Mouse (Mus musculus): ENCODE measurements around the gene Foxi2. TPM values are rescaled to one million over a fixed set of nuclear protein-coding genes. Genes with fewer than 3 reads are reported as not detected.

The Foxi2 gene
- 0.71 and 1.1 TPM in 2 replicates for polyA plus RNA-seq (2014; fragmentation: Nextera tagmentation; extraction: Ambion mirVana)

DNA sequence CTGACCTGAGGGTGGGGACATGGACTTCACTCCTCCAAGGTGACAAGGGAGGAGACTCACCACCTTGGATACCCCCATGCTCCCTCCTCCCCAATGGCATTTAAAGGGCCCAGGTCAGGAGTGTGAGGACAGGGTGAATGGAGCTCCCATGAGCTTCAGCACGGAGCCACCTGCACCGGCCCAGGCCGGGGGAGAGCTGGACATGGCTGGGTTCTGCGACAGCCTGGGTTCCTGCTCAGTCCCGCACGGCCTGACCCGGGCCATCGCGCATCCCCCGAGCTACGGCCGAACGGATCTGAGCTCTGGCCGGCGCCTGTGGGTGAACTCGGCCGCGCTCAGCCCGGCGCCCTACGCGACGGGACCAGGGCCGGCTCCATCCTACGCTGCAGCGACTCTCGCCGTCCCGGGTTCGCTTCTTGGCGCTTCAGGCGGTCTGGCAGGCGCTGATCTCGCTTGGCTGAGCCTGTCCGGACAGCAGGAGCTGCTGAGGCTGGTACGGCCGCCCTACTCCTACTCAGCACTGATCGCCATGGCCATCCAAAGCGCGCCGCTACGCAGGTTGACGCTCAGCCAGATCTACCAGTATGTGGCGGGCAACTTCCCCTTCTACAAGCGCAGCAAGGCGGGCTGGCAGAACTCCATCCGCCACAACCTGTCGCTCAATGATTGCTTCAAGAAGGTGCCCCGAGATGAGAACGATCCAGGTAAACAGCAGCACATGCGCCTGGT is at the start of gene Foxi2:
Gene Foxi2, plus strand, starts transcription at position 72 of the 729 bp plus-strand sequence.
- Histone ChIP-seq H3K4me1 (ENCODE audit: control insufficient read depth, insufficient read depth, low read length) (no peaks in the 10 kb centered on the region), H3K4me2 (ENCODE audit: low read depth, severe bottlenecking) (peak within 1 kb of the TSS; percentile 53), H3K9ac (ENCODE audit: low read length) (peak within 1 kb of the TSS; percentile 34; the same call in 1 of the 2 replicates), H3K36me3 (ENCODE audit: control insufficient read depth, insufficient read depth, low read length) (no peaks in the 10 kb centered on the region), H3K27ac (replicated peaks; ENCODE audit: low read depth, low read length) (no peak within 1 kb of the TSS), H3K27me3 (ENCODE audit: control insufficient read depth, insufficient read depth, low read length) (peaks cover 40% of the 10 kb centered on the region), H3K9me3 (ENCODE audit: control insufficient read depth, low read length) (no peaks in the 10 kb centered on the region), H3K4me3 (ENCODE audit: low read depth, low read length) (peak within 1 kb of the TSS; percentile 24; the same call in 1 of the 2 replicates)
- ATAC-seq (ENCODE audit: insufficient number of reproducible peaks, low FRiP score, low TSS enrichment, low read depth) = no peak
- 2% methylated on average over 51 of the region's 51 CpGs for WGBS
- DNase-seq (ENCODE audit: low spot score) = peak; percentile 49

DNA sequence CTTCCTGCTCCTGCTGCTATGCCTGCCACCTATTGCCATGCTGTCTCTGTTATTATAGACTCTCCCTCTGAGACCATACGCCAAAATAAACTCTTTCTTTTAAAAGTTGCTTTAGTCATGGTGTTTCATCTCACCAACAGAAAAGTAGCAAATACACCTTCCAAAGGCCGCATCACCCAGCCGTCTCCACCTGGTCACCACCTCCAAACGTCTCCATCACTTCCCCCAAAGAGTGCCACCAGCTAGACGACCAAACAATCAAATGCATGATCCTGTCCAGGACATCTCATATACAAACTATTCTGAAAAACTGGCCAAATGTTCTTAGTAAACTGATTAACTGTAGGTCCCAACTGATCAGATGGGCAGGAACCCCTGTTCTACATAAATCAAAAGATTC is 45.5 kb upstream of the Foxi2 start:
- Histone ChIP-seq H3K4me1 (ENCODE audit: control insufficient read depth, insufficient read depth, low read length) (no peaks in the 10 kb centered on the region), H3K4me2 (ENCODE audit: low read depth, severe bottlenecking) (no peak overlapping the region), H3K36me3 (ENCODE audit: control insufficient read depth, insufficient read depth, low read length) (no peaks in the 10 kb centered on the region), H3K9ac (ENCODE audit: low read length) (no peak overlapping the region), H3K27ac (replicated peaks; ENCODE audit: low read depth, low read length) (no peak overlapping the region), H3K27me3 (ENCODE audit: control insufficient read depth, insufficient read depth, low read length) (no peaks in the 10 kb centered on the region), H3K4me3 (ENCODE audit: low read depth, low read length) (no peak overlapping the region), H3K9me3 (ENCODE audit: control insufficient read depth, low read length) (no peaks in the 10 kb centered on the region)
- WGBS = 93% methylated on average over 5 of the region's 5 CpGs
- ATAC-seq (ENCODE audit: insufficient number of reproducible peaks, low FRiP score, low TSS enrichment, low read depth) (no peak), DNase-seq (ENCODE audit: low spot score) (no peak)

DNA sequence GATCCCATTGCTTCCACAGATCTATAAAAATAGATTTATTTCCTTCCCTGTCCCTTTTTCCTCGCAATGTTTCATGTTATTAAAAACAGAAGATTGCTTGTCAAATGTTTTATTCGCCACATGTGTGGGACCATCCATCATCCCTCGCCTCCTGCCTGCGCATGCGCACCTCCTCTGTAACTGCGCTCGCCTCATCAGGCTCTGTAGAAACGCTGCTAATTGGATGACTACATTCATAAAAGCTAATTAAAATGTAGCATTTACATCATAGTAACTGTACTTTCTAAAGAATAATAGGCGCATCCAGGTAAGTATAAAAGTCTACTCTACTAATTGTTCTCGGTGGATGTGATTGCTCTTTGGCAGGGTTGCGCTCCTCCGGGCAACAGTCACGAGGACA is 34.1 kb upstream of the Foxi2 start:
- Histone ChIP-seq H3K9ac (ENCODE audit: low read length) (no peak overlapping the region), H3K9me3 (ENCODE audit: control insufficient read depth, low read length) (no peaks in the 10 kb centered on the region)
- WGBS = 83% methylated on average over 13 of the region's 13 CpGs

DNA sequence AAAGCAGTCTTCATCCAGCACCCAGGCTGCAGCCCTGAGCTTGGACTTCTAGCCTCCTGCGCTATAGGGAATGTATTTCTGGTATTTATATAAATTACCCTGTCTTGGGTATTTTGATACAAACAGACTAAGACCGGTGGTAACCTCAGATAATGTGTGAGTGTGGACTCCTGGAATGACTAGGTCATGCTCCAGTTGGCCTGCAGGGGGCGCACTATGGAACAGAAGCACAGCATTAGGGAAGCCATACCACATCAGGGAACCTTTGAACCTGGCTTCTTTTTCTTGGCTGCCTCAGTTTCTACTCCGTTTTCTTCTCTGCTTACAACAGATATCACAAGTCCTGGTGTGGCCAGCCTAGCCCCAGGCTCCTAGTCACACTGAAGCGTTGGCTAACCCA is 33.2 kb upstream of the Foxi2 start:
- Histone ChIP-seq H3K9ac (ENCODE audit: low read length) (no peak overlapping the region), H3K36me3 (ENCODE audit: control insufficient read depth, insufficient read depth, low read length) (no peaks in the 10 kb centered on the region), H3K4me1 (ENCODE audit: control insufficient read depth, insufficient read depth, low read length) (no peaks in the 10 kb centered on the region), H3K27ac (replicated peaks; ENCODE audit: low read depth, low read length) (no peak overlapping the region), H3K4me2 (ENCODE audit: low read depth, severe bottlenecking) (no peak overlapping the region), H3K4me3 (ENCODE audit: low read depth, low read length) (no peak overlapping the region), H3K27me3 (ENCODE audit: control insufficient read depth, insufficient read depth, low read length) (no peaks in the 10 kb centered on the region), H3K9me3 (ENCODE audit: control insufficient read depth, low read length) (no peaks in the 10 kb centered on the region)
- ATAC-seq (ENCODE audit: insufficient number of reproducible peaks, low FRiP score, low TSS enrichment, low read depth) (no peak), DNase-seq (ENCODE audit: low spot score) (peak; percentile 27)
- WGBS = 67% methylated on average over 5 of the region's 5 CpGs

More for the DNA sequence above, 34.1 kb upstream of the Foxi2 start:
- ATAC-seq (ENCODE audit: insufficient number of reproducible peaks, low FRiP score, low TSS enrichment, low read depth) (no peak), DNase-seq (ENCODE audit: low spot score) (no peak)
- no peaks in the 10 kb centered on the region for H3K27me3 ChIP-seq (ENCODE audit: control insufficient read depth, insufficient read depth, low read length)
- no peaks in the 10 kb centered on the region for H3K36me3 ChIP-seq (ENCODE audit: control insufficient read depth, insufficient read depth, low read length)
- no peak overlapping the region for H3K4me2 ChIP-seq (ENCODE audit: low read depth, severe bottlenecking)
- no peaks in the 10 kb centered on the region for H3K4me1 ChIP-seq (ENCODE audit: control insufficient read depth, insufficient read depth, low read length)
- no peak overlapping the region for H3K27ac ChIP-seq (replicated peaks; ENCODE audit: low read depth, low read length)
- H3K4me3 ChIP-seq (ENCODE audit: low read depth, low read length) = no peak overlapping the region

DNA sequence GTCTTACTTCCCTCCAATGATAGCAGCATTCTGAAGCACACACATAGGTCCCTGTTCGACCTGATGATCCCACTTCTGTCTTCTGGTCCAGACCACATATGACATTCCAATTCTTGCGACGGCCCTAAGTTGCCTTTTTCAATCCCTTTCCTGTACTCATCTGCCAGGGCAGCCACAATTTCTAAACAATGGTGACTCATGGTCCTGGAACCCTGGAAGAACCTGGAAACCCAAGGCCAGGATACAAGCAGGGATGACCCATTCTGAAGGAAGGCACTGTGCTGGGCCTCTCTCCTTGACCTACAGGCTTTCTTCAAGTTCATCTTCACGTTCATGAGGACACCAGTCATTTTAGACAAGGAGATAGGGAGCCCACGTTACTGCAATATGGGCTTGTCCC is 31.8 kb upstream of the Foxi2 start:
- Histone ChIP-seq H3K27me3 (ENCODE audit: control insufficient read depth, insufficient read depth, low read length) (no peaks in the 10 kb centered on the region), H3K4me3 (ENCODE audit: low read depth, low read length) (no peak overlapping the region), H3K4me1 (ENCODE audit: control insufficient read depth, insufficient read depth, low read length) (no peaks in the 10 kb centered on the region), H3K36me3 (ENCODE audit: control insufficient read depth, insufficient read depth, low read length) (no peaks in the 10 kb centered on the region), H3K27ac (replicated peaks; ENCODE audit: low read depth, low read length) (no peak overlapping the region), H3K9ac (ENCODE audit: low read length) (no peak overlapping the region), H3K4me2 (ENCODE audit: low read depth, severe bottlenecking) (no peak overlapping the region), H3K9me3 (ENCODE audit: control insufficient read depth, low read length) (no peaks in the 10 kb centered on the region)
- 87% methylated on average over 5 of the region's 5 CpGs for WGBS
- DNase-seq (ENCODE audit: low spot score) = no peak
- ATAC-seq (ENCODE audit: insufficient number of reproducible peaks, low FRiP score, low TSS enrichment, low read depth) = no peak

DNA sequence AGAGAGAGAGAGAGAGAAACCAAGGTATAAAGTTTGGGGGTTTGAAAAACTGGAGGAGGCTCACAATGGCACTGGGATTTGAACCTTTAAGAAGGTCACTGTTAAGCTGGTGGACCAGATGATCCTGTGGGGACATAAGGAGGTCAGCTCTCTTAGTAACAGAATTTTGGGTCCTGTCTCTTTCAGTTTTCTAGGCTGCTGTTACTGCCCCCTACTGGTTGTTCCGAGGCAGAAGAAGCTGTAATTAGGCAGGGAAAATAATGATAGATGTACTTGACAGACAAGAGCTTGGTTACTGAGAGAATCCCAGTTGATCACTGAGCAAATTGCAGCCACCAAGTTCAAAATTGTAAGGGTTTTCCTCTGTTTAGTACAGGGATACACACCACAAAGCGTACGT is 21.1 kb upstream of the Foxi2 start:
- no peaks in the 10 kb centered on the region for H3K27me3 ChIP-seq (ENCODE audit: control insufficient read depth, insufficient read depth, low read length)
- no peak overlapping the region for H3K4me3 ChIP-seq (ENCODE audit: low read depth, low read length)
- no peak overlapping the region for H3K27ac ChIP-seq (replicated peaks; ENCODE audit: low read depth, low read length)
- no peak overlapping the region for H3K9ac ChIP-seq (ENCODE audit: low read length)
- no peaks in the 10 kb centered on the region for H3K36me3 ChIP-seq (ENCODE audit: control insufficient read depth, insufficient read depth, low read length)
- 67% methylated on average over 3 of the region's 3 CpGs for WGBS
- no peaks in the 10 kb centered on the region for H3K9me3 ChIP-seq (ENCODE audit: control insufficient read depth, low read length)
- no peak overlapping the region for H3K4me2 ChIP-seq (ENCODE audit: low read depth, severe bottlenecking)
- H3K4me1 ChIP-seq (ENCODE audit: control insufficient read depth, insufficient read depth, low read length) = no peaks in the 10 kb centered on the region
- DNase-seq (ENCODE audit: low spot score) (no peak), ATAC-seq (ENCODE audit: insufficient number of reproducible peaks, low FRiP score, low TSS enrichment, low read depth) (no peak)

DNA sequence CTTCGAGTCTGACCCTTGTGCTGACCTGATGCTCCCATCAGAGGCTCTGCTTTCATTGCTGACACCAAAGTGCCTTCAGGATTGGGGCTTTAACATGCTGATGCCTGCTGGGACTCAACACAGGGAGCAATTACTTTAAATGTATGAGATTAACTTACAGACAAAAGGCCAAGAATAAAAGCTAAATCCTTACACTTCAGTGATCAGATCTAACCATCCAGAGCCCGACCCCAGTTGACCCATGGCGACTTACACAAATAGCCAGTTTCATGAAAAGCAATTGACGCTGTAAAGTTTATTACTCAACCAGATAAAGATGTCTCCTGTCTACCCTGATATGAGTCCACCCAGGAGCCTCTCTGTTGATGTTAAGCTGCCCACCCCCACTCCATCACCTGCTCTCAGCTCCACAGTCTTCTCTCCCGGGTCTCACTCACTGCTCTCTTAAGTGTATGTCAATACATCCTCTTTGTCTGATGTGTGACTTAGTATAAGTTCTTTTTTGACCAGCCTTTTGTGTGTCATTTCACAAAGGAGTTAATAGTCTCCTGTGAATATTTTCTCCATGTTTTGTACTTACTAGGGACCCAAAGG is 17.1 kb upstream of the Foxi2 start:
- no peaks in the 10 kb centered on the region for H3K4me1 ChIP-seq (ENCODE audit: control insufficient read depth, insufficient read depth, low read length)
- H3K9ac ChIP-seq (ENCODE audit: low read length) = no peak overlapping the region
- WGBS = 6% methylated on average over 5 of the region's 5 CpGs
- H3K27me3 ChIP-seq (ENCODE audit: control insufficient read depth, insufficient read depth, low read length) = no peaks in the 10 kb centered on the region
- no peaks in the 10 kb centered on the region for H3K36me3 ChIP-seq (ENCODE audit: control insufficient read depth, insufficient read depth, low read length)
- no peak overlapping the region for H3K4me2 ChIP-seq (ENCODE audit: low read depth, severe bottlenecking)
- DNase-seq (ENCODE audit: low spot score) = no peak
- no peak for ATAC-seq (ENCODE audit: insufficient number of reproducible peaks, low FRiP score, low TSS enrichment, low read depth)
- no peak overlapping the region for H3K27ac ChIP-seq (replicated peaks; ENCODE audit: low read depth, low read length)
- no peak overlapping the region for H3K4me3 ChIP-seq (ENCODE audit: low read depth, low read length)
- H3K9me3 ChIP-seq (ENCODE audit: control insufficient read depth, low read length) = no peaks in the 10 kb centered on the region

DNA sequence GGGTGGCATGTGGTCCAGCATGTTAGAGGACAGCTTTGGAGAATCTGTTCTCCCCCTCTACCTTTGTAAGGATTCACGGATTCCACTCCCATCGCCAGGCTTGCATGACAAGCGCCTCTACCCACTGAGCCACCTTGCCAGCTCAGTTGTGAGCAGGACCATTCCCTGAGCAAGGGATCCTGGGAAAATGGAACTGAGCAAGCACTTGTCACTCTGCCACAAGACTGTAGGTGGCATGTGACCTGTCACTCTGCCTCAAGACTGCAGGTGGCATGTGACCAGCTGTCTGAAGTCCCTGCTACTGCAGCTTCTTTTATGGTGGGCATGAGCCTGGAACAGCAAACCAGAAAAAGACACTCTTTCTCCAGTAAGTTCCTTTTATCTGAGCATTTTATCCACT is 15.7 kb upstream of the Foxi2 start:
- DNase-seq (ENCODE audit: low spot score) (no peak), ATAC-seq (ENCODE audit: insufficient number of reproducible peaks, low FRiP score, low TSS enrichment, low read depth) (no peak)
- Histone ChIP-seq H3K27ac (replicated peaks; ENCODE audit: low read depth, low read length) (no peak overlapping the region), H3K9ac (ENCODE audit: low read length) (no peak overlapping the region), H3K9me3 (ENCODE audit: control insufficient read depth, low read length) (no peaks in the 10 kb centered on the region), H3K4me3 (ENCODE audit: low read depth, low read length) (no peak overlapping the region), H3K4me1 (ENCODE audit: control insufficient read depth, insufficient read depth, low read length) (no peaks in the 10 kb centered on the region), H3K4me2 (ENCODE audit: low read depth, severe bottlenecking) (no peak overlapping the region), H3K36me3 (ENCODE audit: control insufficient read depth, insufficient read depth, low read length) (no peaks in the 10 kb centered on the region), H3K27me3 (ENCODE audit: control insufficient read depth, insufficient read depth, low read length) (no peaks in the 10 kb centered on the region)
- 90% methylated on average over 3 of the region's 3 CpGs for WGBS
